Mouse (Mus musculus): ENCODE measurements around the gene Olfr771. TPM values are rescaled to one million over a fixed set of nuclear protein-coding genes. Genes with fewer than 3 reads are reported as not detected.
"Not testable (repeated sequence)": the region's sequence is repeated elsewhere in the genome, so short reads cannot be mapped to it uniquely, and the experiment has no call there.

The Olfr771 gene
- polyA plus RNA-seq (2015; fragmentation: Nextera tagmentation; extraction: Ambion mirVana) = not detected in 2 replicates

GRCm38 (mm10) chr10:129164651-129165050 lies at the start of gene Olfr771:
Gene Olfr771 (minus strand): TSS chr10:129164751.
- H3K9me3 ChIP-seq (replicated peaks) = no peaks in the 10 kb centered on the region
- no peaks in the 10 kb centered on the region for H3K27me3 ChIP-seq
- ATAC-seq (ENCODE audit: low read depth) (no peak), DNase-seq (no peak)
- no peak within 1 kb of the TSS for H3K4me3 ChIP-seq (replicated peaks)
- H3K36me3 ChIP-seq = no peaks in the 10 kb centered on the region
- H3K4me2 ChIP-seq = no peak within 1 kb of the TSS
- H3K9ac ChIP-seq = no peak within 1 kb of the TSS
- no peak within 1 kb of the TSS for H3K27ac ChIP-seq
- H3K4me1 ChIP-seq (replicated peaks) = no peaks in the 10 kb centered on the region
- 58% methylated on average over 1 of the region's 1 CpGs for WGBS (ENCODE audit: insufficient replicate concordance)

- not testable (repeated sequence) for H3K4me3 ChIP-seq (replicated peaks); H3K36me3 ChIP-seq; ATAC-seq (ENCODE audit: low read depth); H3K27ac ChIP-seq; H3K9ac ChIP-seq; H3K27me3 ChIP-seq; H3K4me1 ChIP-seq (replicated peaks); H3K9me3 ChIP-seq (replicated peaks); DNase-seq; H3K4me2 ChIP-seq
Measured at GRCm38 (mm10) chr10:129187319-129187718, 22.8 kb upstream of the Olfr771 start, which contains the start of gene Olfr773. Gene Olfr773 (minus strand): TSS chr10:129187419.

GRCm38 (mm10) chr10:129177821-129178220 lies 13.3 kb upstream of the Olfr771 start, which contains the start of gene Olfr772:
Gene Olfr772 (minus strand): TSS chr10:129177921.
- H3K9ac ChIP-seq; H3K27me3 ChIP-seq; H3K4me2 ChIP-seq; H3K4me1 ChIP-seq (replicated peaks); H3K36me3 ChIP-seq; H3K4me3 ChIP-seq (replicated peaks); DNase-seq; H3K9me3 ChIP-seq (replicated peaks); H3K27ac ChIP-seq; ATAC-seq (ENCODE audit: low read depth): not testable (repeated sequence)
- 48% methylated on average over 3 of the region's 4 CpGs for WGBS (ENCODE audit: insufficient replicate concordance)

DNA sequence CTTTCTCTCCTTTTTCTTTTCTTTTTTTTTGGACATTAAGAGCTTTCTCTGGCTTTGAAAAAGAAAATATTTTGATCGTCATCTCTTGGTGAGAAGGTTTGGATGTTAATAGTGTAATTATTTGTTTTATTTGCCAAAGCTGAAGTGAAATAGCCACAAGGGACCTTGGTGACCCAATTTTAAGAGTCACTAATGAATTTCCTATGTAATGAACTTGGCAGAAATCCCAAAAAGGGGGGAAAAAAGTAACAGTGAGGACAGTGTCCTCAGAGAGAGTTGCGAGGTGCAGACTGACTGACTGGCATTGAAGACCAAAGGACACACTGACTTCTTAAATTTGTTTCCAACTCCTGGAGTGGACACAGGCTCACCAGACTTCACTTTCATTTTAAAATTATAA lies 25.7 kb downstream of the Olfr771 start, which contains the start of gene Olfr770:
Gene Olfr770 (minus strand): TSS at position 101 of the 400 bp plus-strand sequence.
- WGBS (ENCODE audit: insufficient replicate concordance) = 68% methylated on average over 2 of the region's 2 CpGs

DNA sequence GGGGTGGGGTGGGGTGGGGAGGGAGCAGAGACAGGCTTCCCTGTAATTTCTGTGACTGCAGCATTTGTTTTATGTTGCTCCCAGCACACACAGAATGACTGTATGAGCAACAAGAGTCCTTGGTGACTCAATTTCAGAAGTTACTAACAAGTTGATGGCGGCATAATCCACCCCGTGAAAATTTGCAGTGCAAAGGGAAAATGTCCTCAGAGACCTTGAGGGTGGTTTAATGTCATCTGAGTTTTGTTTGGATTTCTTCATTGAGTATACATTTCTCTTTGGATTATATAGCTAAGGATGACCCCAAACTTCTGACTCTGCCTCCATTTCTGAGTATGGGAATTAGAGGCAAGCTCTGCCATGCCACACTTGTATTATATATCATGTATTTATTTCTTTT lies 46.8 kb downstream of the Olfr771 start, which contains the start of gene Olfr769:
Gene Olfr769 (minus strand): TSS at position 101 of the 400 bp plus-strand sequence.
- Histone ChIP-seq H3K27ac (no peak within 1 kb of the TSS), H3K4me3 (replicated peaks) (no peak within 1 kb of the TSS), H3K27me3 (no peaks in the 10 kb centered on the region), H3K9me3 (replicated peaks) (0 out of 2 replicates have a peak, but pooled peaks cover 4% of the 10 kb centered on the region), H3K36me3 (no peaks in the 10 kb centered on the region), H3K9ac (no peak within 1 kb of the TSS), H3K4me2 (no peak within 1 kb of the TSS), H3K4me1 (replicated peaks) (no peaks in the 10 kb centered on the region)
- DNase-seq = no peak
- 68% methylated on average over 2 of the region's 2 CpGs for WGBS (ENCODE audit: insufficient replicate concordance)
- ATAC-seq (ENCODE audit: low read depth) = no peak

More for the DNA sequence above, 25.7 kb downstream of the Olfr771 start, which contains the start of gene Olfr770:
- ATAC-seq (ENCODE audit: low read depth) = no peak
- Histone ChIP-seq H3K4me1 (replicated peaks) (no peaks in the 10 kb centered on the region), H3K9ac (no peak within 1 kb of the TSS), H3K27me3 (no peaks in the 10 kb centered on the region), H3K36me3 (no peaks in the 10 kb centered on the region), H3K4me3 (replicated peaks) (no peak within 1 kb of the TSS), H3K27ac (no peak within 1 kb of the TSS), H3K9me3 (replicated peaks) (no peaks in the 10 kb centered on the region), H3K4me2 (no peak within 1 kb of the TSS)
- DNase-seq = no peak

- no peak for DNase-seq
- no peak overlapping the region for H3K4me2 ChIP-seq
- ATAC-seq (ENCODE audit: low read depth) = no peak
- WGBS (ENCODE audit: insufficient replicate concordance) = 86% methylated on average over 3 of the region's 3 CpGs
- H3K9ac ChIP-seq = no peak overlapping the region
- H3K36me3 ChIP-seq = no peaks in the 10 kb centered on the region
- H3K4me3 ChIP-seq (replicated peaks) = no peak overlapping the region
- H3K27me3 ChIP-seq = no peaks in the 10 kb centered on the region
- H3K27ac ChIP-seq = no peak overlapping the region
- H3K9me3 ChIP-seq (replicated peaks) = peaks cover 15% of the 10 kb centered on the region
- H3K4me1 ChIP-seq (replicated peaks) = no peaks in the 10 kb centered on the region
Measured at GRCm38 (mm10) chr10:129115146-129115545, 49.4 kb downstream of the Olfr771 start.

Other genes with a start within 250 kb of the Olfr771 start
- gene Rdh5, start 241.9 kb downstream of the Olfr771 start, polyA plus RNA-seq (2015; fragmentation: Nextera tagmentation; extraction: Ambion mirVana) = 10.5 and 10.6 TPM in 2 replicates
- gene Bloc1s1, start 240.7 kb downstream of the Olfr771 start, polyA plus RNA-seq (2015; fragmentation: Nextera tagmentation; extraction: Ambion mirVana) = 81.9 and 87.1 TPM in 2 replicates
- 0.12 and 0.41 TPM in 2 replicates for gene Itga7, start 230.9 kb downstream of the Olfr771 start, polyA plus RNA-seq (2015; fragmentation: Nextera tagmentation; extraction: Ambion mirVana)
- gene Mettl7b, start 203.8 kb downstream of the Olfr771 start, polyA plus RNA-seq (2015; fragmentation: Nextera tagmentation; extraction: Ambion mirVana) = not detected in 2 replicates
- gene Olfr9, start 175.3 kb downstream of the Olfr771 start, polyA plus RNA-seq (2015; fragmentation: Nextera tagmentation; extraction: Ambion mirVana) = not detected in 2 replicates
- not detected in 2 replicates for gene Olfr763, start 154.0 kb downstream of the Olfr771 start, polyA plus RNA-seq (2015; fragmentation: Nextera tagmentation; extraction: Ambion mirVana)
- gene Olfr764-ps1, start 124.9 kb downstream of the Olfr771 start, polyA plus RNA-seq (2015; fragmentation: Nextera tagmentation; extraction: Ambion mirVana) = not detected in 2 replicates
- gene Olfr765, start 114.8 kb downstream of the Olfr771 start, polyA plus RNA-seq (2015; fragmentation: Nextera tagmentation; extraction: Ambion mirVana) = not detected in 2 replicates
- not detected in 2 replicates for gene Olfr766-ps1, start 95.8 kb downstream of the Olfr771 start, polyA plus RNA-seq (2015; fragmentation: Nextera tagmentation; extraction: Ambion mirVana)
- gene Olfr767, start 81.8 kb downstream of the Olfr771 start, polyA plus RNA-seq (2015; fragmentation: Nextera tagmentation; extraction: Ambion mirVana) = not detected in 2 replicates
- gene Olfr768, start 65.4 kb downstream of the Olfr771 start, polyA plus RNA-seq (2015; fragmentation: Nextera tagmentation; extraction: Ambion mirVana) = not detected in 2 replicates
- gene Olfr769, start 46.9 kb downstream of the Olfr771 start, polyA plus RNA-seq (2015; fragmentation: Nextera tagmentation; extraction: Ambion mirVana) = not detected in 2 replicates
- gene Olfr770, start 25.8 kb downstream of the Olfr771 start, polyA plus RNA-seq (2015; fragmentation: Nextera tagmentation; extraction: Ambion mirVana) = not detected in 2 replicates
- gene Olfr772, start 13.2 kb upstream of the Olfr771 start, polyA plus RNA-seq (2015; fragmentation: Nextera tagmentation; extraction: Ambion mirVana) = not detected in 2 replicates
- gene Olfr773, start 22.7 kb upstream of the Olfr771 start, polyA plus RNA-seq (2015; fragmentation: Nextera tagmentation; extraction: Ambion mirVana) = not detected in 2 replicates
- gene Olfr774, start 71.5 kb upstream of the Olfr771 start, polyA plus RNA-seq (2015; fragmentation: Nextera tagmentation; extraction: Ambion mirVana) = not detected in 2 replicates
- not detected in 2 replicates for gene Olfr775, start 83.7 kb upstream of the Olfr771 start, polyA plus RNA-seq (2015; fragmentation: Nextera tagmentation; extraction: Ambion mirVana)
- not detected in 2 replicates for gene Olfr776, start 94.4 kb upstream of the Olfr771 start, polyA plus RNA-seq (2015; fragmentation: Nextera tagmentation; extraction: Ambion mirVana)
- gene Olfr777, start 106.7 kb upstream of the Olfr771 start, polyA plus RNA-seq (2015; fragmentation: Nextera tagmentation; extraction: Ambion mirVana) = not detected in 2 replicates
- not detected in 2 replicates for gene Olfr780, start 153.4 kb upstream of the Olfr771 start, polyA plus RNA-seq (2015; fragmentation: Nextera tagmentation; extraction: Ambion mirVana)
- not detected in 2 replicates for gene Olfr781, start 164.1 kb upstream of the Olfr771 start, polyA plus RNA-seq (2015; fragmentation: Nextera tagmentation; extraction: Ambion mirVana)
- not detected in 2 replicates for gene Olfr782, start 184.1 kb upstream of the Olfr771 start, polyA plus RNA-seq (2015; fragmentation: Nextera tagmentation; extraction: Ambion mirVana)
- 0.03 TPM in 1 of 2 replicates, not detected in the other for gene Olfr784, start 219.3 kb upstream of the Olfr771 start, polyA plus RNA-seq (2015; fragmentation: Nextera tagmentation; extraction: Ambion mirVana)
- gene Olfr785, start 240.7 kb upstream of the Olfr771 start, polyA plus RNA-seq (2015; fragmentation: Nextera tagmentation; extraction: Ambion mirVana) = not detected in 2 replicates

All from liver, embryonic 13.5 days (tissue).